Mouse (Mus musculus) bone marrow macrophage, adult 2 months (primary cell): ENCODE measurements at regions not wholly inside any gene's neighbourhood (a gene's known extent, or its start where the extent isn't known, plus 50 kb on each side); places are given as distances from the start of the nearest gene placed in this dataset.

ENCODE experiments used
- CTCF ChIP-seq: IDR thresholded peaks from 2 replicates; pipeline ENCODE4 v1.5.1; 2012; ENCODE audit warnings: low read depth, mild to moderate bottlenecking, low read length, moderate library complexity
- POLR2A ChIP-seq: IDR thresholded peaks from 2 replicates; pipeline ENCODE4 v1.6.1; 2012; ENCODE audit warnings: mild to moderate bottlenecking, low read depth, low read length, borderline replicate concordance

DNA sequence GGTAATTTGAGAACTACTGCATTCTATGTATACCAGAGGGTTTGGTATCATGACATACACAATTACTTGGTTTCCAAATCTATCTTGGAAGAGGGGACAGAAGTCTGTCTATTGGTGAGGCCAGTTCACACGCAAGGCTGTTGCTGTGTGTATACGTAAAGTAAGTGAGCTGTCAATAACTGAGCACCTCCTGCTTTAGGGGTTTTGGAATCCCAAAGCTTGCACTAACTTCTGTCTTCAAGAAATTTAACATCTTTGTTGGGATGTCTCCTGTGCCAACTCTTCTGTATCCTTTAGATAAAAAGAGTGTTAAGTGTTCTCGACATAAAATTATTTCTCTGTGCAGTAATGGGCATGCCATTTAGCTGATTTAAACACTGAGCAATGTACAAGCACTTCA, 572.1 kb downstream of the Plcl1 start:
- TF ChIP-seq POLR2A (no peak), CTCF (no peak)
